Mouse (Mus musculus): Measurements from ENCODE around the gene Vgf. TPM values are rescaled to one million over a fixed set of nuclear protein-coding genes. Genes with fewer than 3 reads are reported as not detected.

Gene Vgf
- polyA plus RNA-seq, 1 experiment from 2014 or later = 0.14 TPM

DNA sequence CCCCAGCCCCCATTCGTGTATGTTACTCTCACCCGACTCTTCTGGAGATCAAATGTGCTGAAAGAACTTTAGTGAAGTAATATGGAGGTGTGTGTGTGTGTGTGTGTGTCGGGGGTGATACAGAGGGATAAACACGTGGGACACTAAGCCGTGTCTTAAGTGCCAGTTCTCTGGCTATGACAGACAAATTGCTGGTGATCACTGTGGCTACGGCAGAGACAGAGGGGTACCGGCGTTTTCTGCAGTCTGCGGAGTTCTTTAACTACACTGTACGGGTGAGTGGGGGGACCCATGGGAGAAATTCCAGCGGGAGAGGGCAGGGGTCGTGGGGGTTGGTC is 38.3 kb upstream of the Vgf start, which contains the start of gene Znhit1:
Gene Znhit1, minus strand, starts transcription at position 88 of the 338 bp plus-strand sequence.
- peaks cover 3% of the 10 kb centered on the region for H3K36me3 ChIP-seq (ENCODE audit: control insufficient read depth, insufficient read depth, low read length)
- ATAC-seq (ENCODE audit: low FRiP score) (no peak), DNase-seq (ENCODE audit: low spot score) (no peak)

DNA sequence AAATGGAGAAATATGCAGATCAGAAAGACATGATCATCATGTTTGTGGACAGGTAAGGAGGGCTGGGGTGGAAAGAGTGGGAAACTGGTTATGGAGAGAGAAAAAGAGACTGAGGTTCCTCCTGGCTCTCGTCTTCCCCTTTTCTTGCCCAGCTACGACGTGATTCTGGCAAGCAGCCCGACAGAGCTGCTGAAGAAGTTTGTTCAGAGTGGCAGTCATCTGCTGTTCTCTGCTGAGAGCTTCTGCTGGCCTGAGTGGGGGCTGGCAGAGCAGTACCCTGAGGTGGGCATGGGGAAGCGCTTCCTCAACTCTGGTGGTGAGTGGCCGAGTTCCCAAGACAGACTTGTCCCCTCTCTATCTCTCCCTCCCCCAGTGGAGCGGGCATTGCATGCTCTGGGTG is 37.8 kb upstream of the Vgf start:
- DNase-seq (ENCODE audit: low spot score) = no peak
- Histone ChIP-seq H3K27ac (ENCODE audit: low read depth, low read length) (no peak overlapping the region), H3K27me3 (ENCODE audit: control insufficient read depth, insufficient read depth, low read length) (no peaks in the 10 kb centered on the region), H3K4me3 (ENCODE audit: low read depth, low read length) (peak overlapping the region; percentile 89), H3K36me3 (ENCODE audit: control insufficient read depth, insufficient read depth, low read length) (peaks cover 6% of the 10 kb centered on the region), H3K9me3 (ENCODE audit: control insufficient read depth, low read length) (no peaks in the 10 kb centered on the region), H3K9ac (ENCODE audit: low read depth, low read length) (peak overlapping the region; percentile 96), H3K4me2 (replicated peaks; ENCODE audit: low read depth, low read length) (peak overlapping the region; percentile 91), H3K4me1 (replicated peaks; ENCODE audit: control insufficient read depth, insufficient read depth, low read length) (peaks cover 4% of the 10 kb centered on the region; the same call in 1 of the 2 replicates)
- WGBS = 89% methylated on average over 7 of the region's 7 CpGs
- no peak for ATAC-seq (ENCODE audit: low FRiP score)

More for the DNA sequence above, 38.3 kb upstream of the Vgf start, which contains the start of gene Znhit1:
- WGBS = 8% methylated on average over 12 of the region's 12 CpGs
- Histone ChIP-seq H3K4me2 (replicated peaks; ENCODE audit: low read depth, low read length) (peak within 1 kb of the TSS; percentile 91), H3K9ac (ENCODE audit: low read depth, low read length) (peak within 1 kb of the TSS; percentile 96), H3K4me1 (replicated peaks; ENCODE audit: control insufficient read depth, insufficient read depth, low read length) (peaks cover 4% of the 10 kb centered on the region; the same call in 1 of the 2 replicates), H3K4me3 (ENCODE audit: low read depth, low read length) (peak within 1 kb of the TSS; percentile 89), H3K27ac (ENCODE audit: low read depth, low read length) (peak within 1 kb of the TSS; percentile 95), H3K9me3 (ENCODE audit: control insufficient read depth, low read length) (no peaks in the 10 kb centered on the region), H3K27me3 (ENCODE audit: control insufficient read depth, insufficient read depth, low read length) (no peaks in the 10 kb centered on the region)

DNA sequence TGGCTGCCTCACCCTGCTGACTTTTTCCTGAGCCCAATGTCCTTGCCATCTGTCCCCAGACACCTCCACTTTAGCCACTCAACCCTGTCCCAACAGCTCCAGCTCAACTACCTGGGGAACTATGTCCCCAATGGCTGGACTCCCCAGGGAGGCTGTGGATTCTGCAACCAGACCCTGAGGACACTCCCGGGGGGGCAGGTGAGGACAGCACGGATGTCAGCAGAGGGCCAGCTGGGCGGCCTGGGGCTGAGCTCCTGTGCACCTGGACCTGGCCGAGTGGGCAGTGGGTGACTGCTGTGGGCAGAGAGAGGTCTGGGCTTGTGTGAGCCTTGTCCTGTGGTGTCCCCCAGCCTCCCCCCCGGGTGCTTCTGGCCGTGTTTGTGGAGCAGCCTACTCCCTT is 36.4 kb upstream of the Vgf start:
- Histone ChIP-seq H3K4me2 (replicated peaks; ENCODE audit: low read depth, low read length) (no peak overlapping the region), H3K36me3 (ENCODE audit: control insufficient read depth, insufficient read depth, low read length) (peaks cover 6% of the 10 kb centered on the region), H3K27ac (ENCODE audit: low read depth, low read length) (no peak overlapping the region), H3K9ac (ENCODE audit: low read depth, low read length) (no peak overlapping the region), H3K9me3 (ENCODE audit: control insufficient read depth, low read length) (no peaks in the 10 kb centered on the region), H3K27me3 (ENCODE audit: control insufficient read depth, insufficient read depth, low read length) (no peaks in the 10 kb centered on the region), H3K4me1 (replicated peaks; ENCODE audit: control insufficient read depth, insufficient read depth, low read length) (peaks cover 4% of the 10 kb centered on the region; the same call in 1 of the 2 replicates), H3K4me3 (ENCODE audit: low read depth, low read length) (no peak overlapping the region)
- DNase-seq (ENCODE audit: low spot score) (no peak), ATAC-seq (ENCODE audit: low FRiP score) (no peak)
- WGBS = 94% methylated on average over 6 of the region's 6 CpGs

DNA sequence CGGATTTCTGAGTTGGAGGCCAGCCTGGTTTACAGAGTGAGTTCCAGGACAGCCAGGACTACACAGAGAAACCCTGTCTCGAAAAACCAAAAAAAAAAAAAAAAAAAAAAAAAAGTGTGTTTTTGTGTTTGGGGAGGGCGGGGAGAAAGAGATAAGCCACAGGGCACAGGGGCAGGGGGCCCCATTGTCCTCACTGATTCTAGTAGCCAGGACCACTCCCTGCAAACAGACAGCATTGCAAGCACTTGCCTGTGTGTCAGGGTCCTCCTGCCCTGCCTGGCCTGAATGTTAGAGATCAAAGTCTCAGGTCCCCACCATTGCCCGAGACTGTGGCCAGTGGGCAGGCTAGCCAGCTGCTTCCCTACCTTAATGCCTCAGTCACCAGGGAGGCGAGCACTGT is 26.7 kb upstream of the Vgf start:
- no peak overlapping the region for H3K9ac ChIP-seq (ENCODE audit: low read depth, low read length)
- no peak for ATAC-seq (ENCODE audit: low FRiP score)

DNA sequence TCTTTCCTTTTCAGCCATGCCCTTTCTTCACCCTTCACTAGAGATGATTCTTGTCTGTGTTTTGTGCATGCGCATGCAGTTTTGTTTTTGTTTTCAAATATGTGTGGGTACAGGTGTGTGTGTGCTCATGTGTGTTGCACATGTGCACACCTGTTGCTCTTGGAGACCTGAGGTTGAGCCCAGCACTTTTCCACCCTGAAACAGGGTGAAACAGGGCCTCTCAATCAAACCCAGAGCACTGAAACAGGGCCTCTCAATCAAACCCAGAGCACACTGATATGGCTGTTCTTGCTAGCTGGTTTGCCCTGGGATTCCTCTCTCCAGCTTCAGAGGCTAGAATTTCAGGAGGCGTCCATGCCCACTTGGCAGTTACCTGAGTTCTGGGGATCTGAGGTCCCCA is 25.6 kb upstream of the Vgf start:
- Histone ChIP-seq H3K9me3 (ENCODE audit: control insufficient read depth, low read length) (no peaks in the 10 kb centered on the region), H3K4me3 (ENCODE audit: low read depth, low read length) (no peak overlapping the region), H3K36me3 (ENCODE audit: control insufficient read depth, insufficient read depth, low read length) (peaks cover 3% of the 10 kb centered on the region; the same call in 1 of the 2 replicates), H3K9ac (ENCODE audit: low read depth, low read length) (no peak overlapping the region), H3K4me1 (replicated peaks; ENCODE audit: control insufficient read depth, insufficient read depth, low read length) (no peaks in the 10 kb centered on the region), H3K27ac (ENCODE audit: low read depth, low read length) (no peak overlapping the region), H3K4me2 (replicated peaks; ENCODE audit: low read depth, low read length) (no peak overlapping the region), H3K27me3 (ENCODE audit: control insufficient read depth, insufficient read depth, low read length) (no peaks in the 10 kb centered on the region)
- 94% methylated on average over 2 of the region's 2 CpGs for WGBS
- no peak for ATAC-seq (ENCODE audit: low FRiP score)
- DNase-seq (ENCODE audit: low spot score) = peak; percentile 39

More for the DNA sequence above, 26.7 kb upstream of the Vgf start:
- Histone ChIP-seq H3K4me3 (ENCODE audit: low read depth, low read length) (no peak overlapping the region), H3K9me3 (ENCODE audit: control insufficient read depth, low read length) (no peaks in the 10 kb centered on the region), H3K4me1 (replicated peaks; ENCODE audit: control insufficient read depth, insufficient read depth, low read length) (no peaks in the 10 kb centered on the region), H3K4me2 (replicated peaks; ENCODE audit: low read depth, low read length) (no peak overlapping the region), H3K36me3 (ENCODE audit: control insufficient read depth, insufficient read depth, low read length) (peaks cover 7% of the 10 kb centered on the region; the same call in 1 of the 2 replicates), H3K27ac (ENCODE audit: low read depth, low read length) (no peak overlapping the region), H3K27me3 (ENCODE audit: control insufficient read depth, insufficient read depth, low read length) (no peaks in the 10 kb centered on the region)
- DNase-seq (ENCODE audit: low spot score) = no peak
- 85% methylated on average over 4 of the region's 5 CpGs for WGBS

DNA sequence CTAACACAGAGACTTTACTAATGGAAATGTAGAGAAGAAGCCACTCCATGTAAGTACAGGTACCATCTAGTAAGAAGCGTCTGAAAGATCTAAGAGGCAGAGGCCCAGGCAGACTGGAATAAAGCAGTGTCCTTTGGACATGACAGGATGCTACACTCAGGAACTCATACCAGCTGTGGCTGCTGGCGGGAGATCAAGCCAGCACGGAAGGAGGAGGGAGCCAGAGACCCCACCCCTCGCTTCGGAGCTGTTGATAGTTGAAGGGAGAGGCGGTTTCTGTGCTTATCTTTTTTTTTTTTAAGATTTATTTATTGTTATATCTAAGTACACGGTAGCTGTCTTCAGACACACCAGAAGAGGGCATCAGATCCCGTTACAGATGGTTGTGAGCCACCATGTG is 18.9 kb upstream of the Vgf start:
- Histone ChIP-seq H3K4me3 (ENCODE audit: low read depth, low read length) (no peak overlapping the region), H3K9ac (ENCODE audit: low read depth, low read length) (no peak overlapping the region), H3K27me3 (ENCODE audit: control insufficient read depth, insufficient read depth, low read length) (no peaks in the 10 kb centered on the region), H3K27ac (ENCODE audit: low read depth, low read length) (no peak overlapping the region), H3K36me3 (ENCODE audit: control insufficient read depth, insufficient read depth, low read length) (no peaks in the 10 kb centered on the region), H3K4me1 (replicated peaks; ENCODE audit: control insufficient read depth, insufficient read depth, low read length) (no peaks in the 10 kb centered on the region), H3K9me3 (ENCODE audit: control insufficient read depth, low read length) (no peaks in the 10 kb centered on the region), H3K4me2 (replicated peaks; ENCODE audit: low read depth, low read length) (no peak overlapping the region)
- ATAC-seq (ENCODE audit: low FRiP score) (no peak), DNase-seq (ENCODE audit: low spot score) (no peak)
- WGBS = 74% methylated on average over 8 of the region's 8 CpGs

DNA sequence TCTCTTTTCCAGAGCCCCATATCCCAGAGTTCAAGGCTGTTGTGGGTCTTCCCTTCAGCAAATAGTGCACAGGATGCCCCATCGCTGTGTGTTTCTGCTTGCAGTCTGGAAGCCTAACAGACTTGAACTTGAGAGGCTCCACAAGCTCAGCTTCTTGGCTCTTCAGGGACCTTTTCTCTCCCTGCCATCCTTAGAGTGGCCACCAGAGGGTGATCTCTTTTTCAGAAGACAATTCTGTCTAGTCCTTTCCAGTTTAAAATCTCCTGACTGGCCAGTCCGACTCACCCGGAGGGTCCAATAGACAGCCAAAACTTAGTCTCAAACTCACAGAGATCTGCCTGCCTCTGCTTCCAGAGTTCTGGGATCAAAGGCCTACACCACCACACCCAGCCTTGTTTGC is 16.2 kb upstream of the Vgf start:
- Histone ChIP-seq H3K27me3 (ENCODE audit: control insufficient read depth, insufficient read depth, low read length) (no peaks in the 10 kb centered on the region), H3K4me1 (replicated peaks; ENCODE audit: control insufficient read depth, insufficient read depth, low read length) (no peaks in the 10 kb centered on the region), H3K9ac (ENCODE audit: low read depth, low read length) (no peak overlapping the region), H3K4me3 (ENCODE audit: low read depth, low read length) (no peak overlapping the region), H3K27ac (ENCODE audit: low read depth, low read length) (no peak overlapping the region), H3K36me3 (ENCODE audit: control insufficient read depth, insufficient read depth, low read length) (no peaks in the 10 kb centered on the region), H3K4me2 (replicated peaks; ENCODE audit: low read depth, low read length) (no peak overlapping the region), H3K9me3 (ENCODE audit: control insufficient read depth, low read length) (no peaks in the 10 kb centered on the region)
- peak; percentile 75 for DNase-seq (ENCODE audit: low spot score)
- 50% methylated on average over 3 of the region's 3 CpGs for WGBS
- no peak for ATAC-seq (ENCODE audit: low FRiP score)

DNA sequence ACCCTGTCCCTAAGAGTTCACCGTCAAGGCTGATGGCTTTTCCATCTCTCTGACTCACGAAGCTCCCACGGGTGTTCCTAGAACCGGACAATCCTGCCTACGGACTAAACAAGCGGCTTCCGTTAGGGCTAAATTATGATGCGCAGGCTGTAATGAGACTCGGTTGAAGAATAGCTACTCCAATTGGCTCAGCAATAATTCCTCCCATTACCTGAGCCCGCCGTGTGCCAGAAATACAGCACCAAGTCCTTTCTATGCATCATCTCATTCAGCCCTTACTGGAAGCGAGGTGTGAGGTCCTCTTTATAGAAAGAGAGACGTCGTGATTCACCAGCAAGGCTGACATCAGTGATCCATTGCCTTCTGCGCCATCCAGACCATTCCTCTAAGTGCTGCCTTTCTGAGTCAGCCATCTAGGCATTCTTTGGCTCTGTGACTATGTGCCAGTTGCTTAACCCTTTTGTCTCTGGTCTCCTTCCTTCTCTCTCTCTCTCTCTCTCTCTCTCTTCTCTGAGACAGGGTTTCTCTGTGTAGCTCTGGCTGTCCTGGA is 13.7 kb upstream of the Vgf start:
- 81% methylated on average over 15 of the region's 15 CpGs for WGBS

DNA sequence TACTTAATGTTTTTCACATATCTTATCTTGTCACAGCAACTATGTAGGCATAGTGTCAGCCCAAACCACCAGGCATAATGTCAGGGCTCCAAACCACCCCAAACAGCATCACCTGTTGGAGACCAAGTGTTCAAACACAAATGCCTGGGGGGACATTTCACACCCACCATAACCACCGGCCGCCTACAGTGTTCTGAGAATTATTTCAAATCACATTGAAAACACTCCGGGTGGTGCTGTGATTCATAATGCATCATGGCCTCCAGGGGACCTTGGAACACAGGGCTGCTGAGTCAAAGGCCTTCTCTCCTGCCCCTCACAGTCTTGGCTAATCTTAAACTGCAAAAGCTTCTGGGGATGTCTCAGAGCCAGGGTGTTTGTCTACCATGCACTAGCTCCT is 10.3 kb upstream of the Vgf start:
- Histone ChIP-seq H3K9ac (ENCODE audit: low read depth, low read length) (no peak overlapping the region), H3K4me2 (replicated peaks; ENCODE audit: low read depth, low read length) (no peak overlapping the region), H3K4me1 (replicated peaks; ENCODE audit: control insufficient read depth, insufficient read depth, low read length) (no peaks in the 10 kb centered on the region), H3K27me3 (ENCODE audit: control insufficient read depth, insufficient read depth, low read length) (no peaks in the 10 kb centered on the region), H3K4me3 (ENCODE audit: low read depth, low read length) (no peak overlapping the region), H3K27ac (ENCODE audit: low read depth, low read length) (no peak overlapping the region), H3K9me3 (ENCODE audit: control insufficient read depth, low read length) (no peaks in the 10 kb centered on the region), H3K36me3 (ENCODE audit: control insufficient read depth, insufficient read depth, low read length) (no peaks in the 10 kb centered on the region)
- DNase-seq (ENCODE audit: low spot score) (no peak), ATAC-seq (ENCODE audit: low FRiP score) (no peak)
- 89% methylated on average over 3 of the region's 3 CpGs for WGBS

More for the DNA sequence above, 13.7 kb upstream of the Vgf start:
- Histone ChIP-seq H3K36me3 (ENCODE audit: control insufficient read depth, insufficient read depth, low read length) (no peaks in the 10 kb centered on the region), H3K4me3 (ENCODE audit: low read depth, low read length) (no peak overlapping the region), H3K27me3 (ENCODE audit: control insufficient read depth, insufficient read depth, low read length) (no peaks in the 10 kb centered on the region), H3K9ac (ENCODE audit: low read depth, low read length) (no peak overlapping the region), H3K4me1 (replicated peaks; ENCODE audit: control insufficient read depth, insufficient read depth, low read length) (no peaks in the 10 kb centered on the region), H3K4me2 (replicated peaks; ENCODE audit: low read depth, low read length) (no peak overlapping the region), H3K9me3 (ENCODE audit: control insufficient read depth, low read length) (no peaks in the 10 kb centered on the region), H3K27ac (ENCODE audit: low read depth, low read length) (no peak overlapping the region)
- DNase-seq (ENCODE audit: low spot score) (no peak), ATAC-seq (ENCODE audit: low FRiP score) (no peak)
